Mouse (Mus musculus) forebrain, embryonic 16.5 days (tissue): ENCODE results near the gene Yipf3. TPM values are rescaled to one million over a fixed set of nuclear protein-coding genes. Genes with fewer than 3 reads are reported as not detected.

Experiments used
- ATAC-seq: fragments of 200-750 bp; cut with Nextera tagmentation; 2 replicates; pipeline ENCODE4 v1.8.0; 2017; ENCODE audit warnings: mild to moderate bottlenecking, moderate library complexity
- H3K27ac ChIP-seq: fragments of 300-500 bp; sonication (generic); 2 replicates; pipeline ENCODE4 v1.5.1; 2014; ENCODE audit warnings: low read length, control low read depth
- H3K27me3 ChIP-seq: fragments of 300-500 bp; sonication (generic); replicated peaks from 2 replicates; pipeline ENCODE4 v1.6.1; 2014; ENCODE audit warnings: low read length; ENCODE audit not compliant: control insufficient read depth, insufficient read depth
- H3K36me3 ChIP-seq: fragments of 300-500 bp; sonication (generic); 2 replicates; pipeline ENCODE4 v1.6.1; 2014; ENCODE audit not compliant: control insufficient read depth, insufficient read depth
- H3K4me1 ChIP-seq: fragments of 300-500 bp; sonication (generic); replicated peaks from 2 replicates; pipeline ENCODE4 v1.6.1; 2014; ENCODE audit warnings: low read length; ENCODE audit not compliant: control insufficient read depth, insufficient read depth
- H3K4me2 ChIP-seq: fragments of 300-500 bp; sonication (generic); 2 replicates; pipeline ENCODE4 v1.6.1; 2014; ENCODE audit warnings: mild to moderate bottlenecking, low read length, control low read depth
- H3K4me3 ChIP-seq: fragments of 300-500 bp; sonication (generic); replicated peaks from 2 replicates; pipeline ENCODE4 v1.5.1; 2014; ENCODE audit warnings: mild to moderate bottlenecking, low read length, control low read depth
- H3K9ac ChIP-seq: fragments of 300-500 bp; sonication (generic); replicated peaks from 2 replicates; pipeline ENCODE4 v1.6.1; 2014; ENCODE audit warnings: low read depth, low read length, control low read depth
- H3K9me3 ChIP-seq: fragments of 300-500 bp; sonication (generic); 2 replicates; pipeline ENCODE4 v1.6.1; 2016; ENCODE audit warnings: low read length; ENCODE audit not compliant: control insufficient read depth
- WGBS: fragments of 180-500 bp; shearing (Covaris S2); extraction: QIAGEN DNeasy Blood & Tissue Kit; methylation state at CpG from one replicate; pipeline ENCODE4 v1.1.7; 2014; 5-methylcytosine and 5-hydroxymethylcytosine counted together
- microRNA counts: library from miRNA; unstranded; fragments of <30 nt; microRNA quantifications from one replicate; lab custom pipeline; 2016
- microRNA-seq: library from miRNA; unstranded; fragments of <30 nt; microRNA quantifications from one replicate; pipeline ENCODE4, GENCODE M21; 2017
- polyA plus RNA-seq: library from polyadenylated mRNA; unstranded; fragments of >200 nt; fragmentation: Nextera tagmentation; extraction: Ambion mirVana; gene quantifications from 2 replicates; pipeline ENCODE4 v1.2.1, GENCODE M21; 2015

Gene Yipf3
- polyA plus RNA-seq, 1 experiment from 2014 or later, result 91.6 TPM

- Histone ChIP-seq H3K36me3 (no peaks in the 10 kb centered on the region), H3K4me3 (no peak overlapping the region), H3K27me3 (peaks cover 8% of the 10 kb centered on the region; the same call in 1 of the 2 replicates), H3K27ac (no peak overlapping the region), H3K4me2 (no peak overlapping the region), H3K9ac (no peak overlapping the region), H3K4me1 (peaks cover 7% of the 10 kb centered on the region), H3K9me3 (no peaks in the 10 kb centered on the region)
- WGBS, result 49% methylated on average over 11 of the region's 11 CpGs
- ATAC-seq, result no peak
Measured at GRCm38 (mm10) chr17:46287678-46288095, 39.8 kb downstream of the Yipf3 start.

DNA sequence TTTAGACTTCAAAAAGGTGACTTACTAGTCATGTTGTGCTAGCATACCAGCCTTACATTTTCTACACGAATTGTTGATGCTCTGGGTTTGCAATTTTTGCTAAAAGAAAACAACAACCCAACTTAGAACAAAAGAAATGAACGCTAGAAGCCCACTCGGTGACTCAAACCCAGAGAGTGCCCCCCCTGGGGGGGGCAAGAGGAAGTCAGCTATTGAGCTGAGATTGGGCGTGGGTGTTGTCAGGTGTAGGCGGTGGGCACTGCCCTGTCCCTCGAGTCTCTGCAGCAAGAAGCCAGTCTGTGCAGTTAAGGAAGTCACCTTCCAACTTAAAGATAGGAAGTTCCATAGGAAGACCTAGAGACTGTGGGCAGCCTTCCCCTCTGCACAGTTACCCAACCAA lies 48.7 kb downstream of the Yipf3 start:
- peaks cover 20% of the 10 kb centered on the region for H3K4me1 ChIP-seq
- H3K9ac ChIP-seq, result no peak overlapping the region
- H3K27ac ChIP-seq, result no peak overlapping the region
- 54% methylated on average over 6 of the region's 6 CpGs for whole genome bisulfite sequencing
- H3K27me3 ChIP-seq, result peaks cover 33% of the 10 kb centered on the region
- ATAC-seq, result no peak
- H3K4me3 ChIP-seq, result peak overlapping the region; percentile 77
- H3K9me3 ChIP-seq, result no peaks in the 10 kb centered on the region
- H3K36me3 ChIP-seq, result no peaks in the 10 kb centered on the region
- H3K4me2 ChIP-seq, result peak overlapping the region; percentile 98

DNA sequence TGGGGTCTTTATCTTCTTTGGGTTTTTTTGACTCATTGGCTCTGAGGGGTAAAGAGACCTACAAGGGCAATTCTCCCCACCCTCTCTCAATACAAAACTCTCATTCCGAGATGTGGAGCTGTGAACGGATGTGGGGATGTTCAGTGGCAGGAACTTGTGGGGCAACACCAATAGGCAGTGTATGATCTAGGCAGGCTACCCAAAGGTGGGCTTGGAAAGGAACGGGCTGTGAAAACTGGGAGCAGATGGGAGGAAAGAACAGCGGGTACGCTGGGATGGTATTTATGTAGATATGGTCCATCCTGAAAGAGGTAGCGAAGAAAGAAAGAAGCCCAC lies 49.1 kb downstream of the Yipf3 start:
- 8% methylated on average over 6 of the region's 6 CpGs for WGBS
- ATAC-seq, result no peak

DNA sequence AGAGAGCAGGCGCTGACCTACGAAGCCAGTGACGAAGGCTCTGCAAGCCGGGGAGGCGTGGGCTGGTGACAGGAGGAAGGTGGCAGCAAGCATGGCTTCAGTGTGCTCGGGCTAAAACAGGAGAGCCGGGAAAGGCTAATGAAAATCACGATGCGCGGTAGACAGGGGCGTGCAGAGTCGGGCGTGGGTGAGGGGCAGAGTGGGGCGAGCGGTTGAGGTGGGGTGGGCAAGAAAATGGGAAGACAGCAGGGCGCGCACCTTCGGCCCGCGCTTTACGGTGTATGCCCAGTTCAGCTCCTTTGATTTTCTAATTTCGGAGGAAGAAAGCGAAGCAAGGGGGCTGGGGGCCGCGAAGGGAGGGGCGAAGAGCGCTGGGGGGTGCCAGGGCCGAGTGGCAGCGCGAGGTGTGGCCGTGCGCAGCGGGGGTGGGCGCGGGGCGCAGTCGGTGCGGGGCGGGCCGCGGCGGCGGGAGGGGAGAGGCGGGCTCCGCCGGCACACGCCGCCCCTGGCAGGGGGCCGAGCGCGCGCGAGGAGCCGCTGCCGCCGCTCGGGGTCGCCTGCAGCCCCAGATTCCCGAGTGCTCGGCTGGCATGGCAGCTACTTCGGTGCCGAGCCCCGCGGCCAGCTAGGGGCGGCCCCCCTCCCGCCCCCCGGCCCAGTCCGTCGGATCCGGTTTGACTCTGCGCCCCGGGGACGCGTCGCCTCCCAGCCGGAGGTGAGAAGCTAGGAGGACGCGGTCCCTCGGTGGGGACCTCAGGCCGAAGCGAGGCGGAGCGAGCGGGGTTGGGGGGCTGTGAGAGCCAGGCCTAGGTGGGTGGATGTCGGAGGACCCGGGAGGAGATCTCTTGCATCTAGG lies 49.7 kb downstream of the Yipf3 start, which contains the start of gene Dlk2:
Dlk2 (plus strand) TSS at position 58 of the 856 bp plus-strand sequence.
- peak within 1 kb of the TSS; percentile 98 for H3K4me2 ChIP-seq
- peak within 1 kb of the TSS; percentile 67 for H3K27ac ChIP-seq
- H3K36me3 ChIP-seq, result no peaks in the 10 kb centered on the region
- peaks cover 20% of the 10 kb centered on the region for H3K4me1 ChIP-seq
- peak; percentile 59 for ATAC-seq
- under 1% methylated on average over 73 of the region's 86 CpGs for WGBS
- H3K4me3 ChIP-seq, result peak within 1 kb of the TSS; percentile 77
- H3K9ac ChIP-seq, result peak within 1 kb of the TSS; percentile 76
- H3K27me3 ChIP-seq, result peaks cover 26% of the 10 kb centered on the region
- no peaks in the 10 kb centered on the region for H3K9me3 ChIP-seq

More for the DNA sequence above, 49.1 kb downstream of the Yipf3 start:
- peak overlapping the region; percentile 77 for H3K4me3 ChIP-seq
- H3K27ac ChIP-seq, result peak overlapping the region; percentile 67
- H3K9me3 ChIP-seq, result no peaks in the 10 kb centered on the region
- peaks cover 20% of the 10 kb centered on the region for H3K4me1 ChIP-seq
- peaks cover 30% of the 10 kb centered on the region for H3K27me3 ChIP-seq
- H3K36me3 ChIP-seq, result no peaks in the 10 kb centered on the region
- H3K4me2 ChIP-seq, result peak overlapping the region; percentile 98
- peak overlapping the region; percentile 76 for H3K9ac ChIP-seq

GRCm38 (mm10) chr17:46298220-46298913 lies 50.5 kb downstream of the Yipf3 start:
- Histone ChIP-seq H3K27me3 (peaks cover 24% of the 10 kb centered on the region), H3K4me1 (peaks cover 20% of the 10 kb centered on the region), H3K27ac (peak overlapping the region; percentile 53), H3K9me3 (no peaks in the 10 kb centered on the region), H3K36me3 (no peaks in the 10 kb centered on the region), H3K4me3 (peak overlapping the region; percentile 77), H3K9ac (peak overlapping the region; percentile 76), H3K4me2 (peak overlapping the region; percentile 98)
- ATAC-seq, result peak; percentile 69
- 0% methylated on average over 41 of the region's 48 CpGs for WGBS

DNA sequence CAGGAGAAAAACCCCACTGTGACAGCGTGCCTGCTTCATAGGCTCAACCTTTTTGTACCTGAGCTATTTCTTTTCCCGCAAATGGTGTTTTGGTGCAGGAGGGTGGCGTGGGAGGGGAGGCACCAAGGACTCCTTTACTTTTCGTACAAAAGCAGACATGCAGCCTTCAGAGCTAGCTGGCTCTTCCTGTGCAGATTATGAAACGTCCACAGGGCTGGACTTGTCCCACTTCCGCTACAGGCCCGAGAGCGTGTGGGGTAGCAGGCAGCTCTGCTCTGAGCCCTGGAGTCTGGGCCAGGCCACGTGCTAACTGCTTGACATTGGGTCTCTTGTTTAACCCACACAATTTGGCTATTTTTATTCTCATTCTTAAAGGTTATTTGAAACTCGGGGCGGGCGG lies 54.0 kb downstream of the Yipf3 start:
- Histone ChIP-seq H3K4me3 (no peak overlapping the region), H3K27me3 (peaks cover 4% of the 10 kb centered on the region; the same call in 1 of the 2 replicates), H3K27ac (no peak overlapping the region), H3K36me3 (no peaks in the 10 kb centered on the region), H3K9me3 (no peaks in the 10 kb centered on the region), H3K4me2 (no peak overlapping the region), H3K9ac (no peak overlapping the region), H3K4me1 (peaks cover 18% of the 10 kb centered on the region)
- WGBS, result 76% methylated on average over 12 of the region's 12 CpGs
- no peak for ATAC-seq

MicroRNAs encoded within 50 kb of the gene (microRNA counts, 519-probe panel; counts per million panel counts)
- microRNA mmu-miR-693-3p (lab: Ali Mortazavi, UCI) (not detected), microRNA mmu-miR-693-5p (lab: Ali Mortazavi, UCI) (not detected)

Small RNA genes within 50 kb of the gene (microRNA-seq; reads per million reads assigned to microRNA genes)
- 0.83 reads per million for gene Mir693

Other genes with a start within 250 kb of the Yipf3 start
- 2.5 and 3.3 TPM in 2 replicates for gene Vegfa, start 215.7 kb upstream of the Yipf3 start, polyA plus RNA-seq
- 125 and 137 TPM in 2 replicates for gene Mrps18a, start 137.1 kb upstream of the Yipf3 start, polyA plus RNA-seq
- 33.7 and 48.7 TPM in 2 replicates for gene Rsph9, start 103.9 kb upstream of the Yipf3 start, polyA plus RNA-seq
- 28.6 and 30.1 TPM in 2 replicates for gene Mad2l1bp, start 94.5 kb upstream of the Yipf3 start, polyA plus RNA-seq
- gene Gtpbp2, start 87.0 kb upstream of the Yipf3 start, polyA plus RNA-seq, result 39.1 and 47.4 TPM in 2 replicates
- gene Polh, start 45.4 kb upstream of the Yipf3 start, polyA plus RNA-seq, result 10.0 and 10.2 TPM in 2 replicates
- gene Xpo5, start 45.3 kb upstream of the Yipf3 start, polyA plus RNA-seq, result 44.5 and 44.6 TPM in 2 replicates
- gene Polr1c, start within 50 bp of the Yipf3 start, polyA plus RNA-seq, result 87.7 and 88.1 TPM in 2 replicates
- gene Lrrc73, start 5.5 kb downstream of the Yipf3 start, polyA plus RNA-seq, result 9.6 and 12.6 TPM in 2 replicates
- 31.4 and 35.5 TPM in 2 replicates for gene Tjap1, start 34.9 kb downstream of the Yipf3 start, polyA plus RNA-seq
- gene Dlk2, start 49.3 kb downstream of the Yipf3 start, polyA plus RNA-seq, result 8.6 and 13.0 TPM in 2 replicates
- 7.2 and 8.1 TPM in 2 replicates for gene Abcc10, start 80.3 kb downstream of the Yipf3 start, polyA plus RNA-seq
- 13.2 and 14.2 TPM in 2 replicates for gene Zfp318, start 135.7 kb downstream of the Yipf3 start, polyA plus RNA-seq
- 2.1 and 2.2 TPM in 2 replicates for gene Crip3, start 180.8 kb downstream of the Yipf3 start, polyA plus RNA-seq
- gene Slc22a7, start 190.4 kb downstream of the Yipf3 start, polyA plus RNA-seq, result not detected in 2 replicates
- gene Ttbk1, start 239.6 kb downstream of the Yipf3 start, polyA plus RNA-seq, result 5.1 and 5.6 TPM in 2 replicates
- gene Dnph1, start 248.6 kb downstream of the Yipf3 start, polyA plus RNA-seq, result 26.0 and 26.6 TPM in 2 replicates